Mouse (Mus musculus): ENCODE measurements around the gene Rpf1. TPM values are rescaled to one million over a fixed set of nuclear protein-coding genes. Genes with fewer than 3 reads are reported as not detected.
A peak's percentile ranks its signal among the peaks of the same experiment; 100 is the strongest.

Gene Rpf1
- total and polyA plus RNA-seq, 3 experiments, result 100 to 262 (median 185) TPM

GRCm38 (mm10) chr3:146462939-146463338 lies 58.3 kb downstream of the Rpf1 start:
- in situ Hi-C loops (cut with MboI; ENCODE audit: low pct_ligation_motif_present, low pct_unique_long_range_greater_than_20kb, low sequenced_read_pairs) (no loop called here), dilution Hi-C loops (cut with MboI; ENCODE audit: extremely low pct_ligation_motif_present, extremely low pct_unique_long_range_greater_than_20kb, low sequenced_read_pairs) (no loop called here)
- H3K4me1 ChIP-seq (ENCODE audit: control insufficient read depth in 1 of 2, insufficient read depth in 2 of 2), result peaks cover 0 to 5% of the 10 kb centered on the region in 2 experiments; a peak in 2 of 4 replicates
- no peak overlapping the region for H3K4me2 ChIP-seq (ENCODE audit: insufficient read depth, low read depth, poor library complexity, severe bottlenecking)
- no peaks in the 10 kb centered on the region for H3K9me3 ChIP-seq (replicated peaks; ENCODE audit: low read length)
- no peak overlapping the region for H3K9ac ChIP-seq (ENCODE audit: insufficient read depth, low read depth)
- H3K79me2 ChIP-seq (replicated peaks; ENCODE audit: control insufficient read depth, extremely low read depth, insufficient read depth, poor library complexity, severe bottlenecking), result no peaks in the 10 kb centered on the region
- H3K36me3 ChIP-seq (replicated peaks in 1 of 2; ENCODE audit: control insufficient read depth in 1 of 2, insufficient read depth in 1 of 2, low read length in 1 of 2), result peaks cover 7 to 43% of the 10 kb centered on the region in 2 experiments
- no peaks in the 10 kb centered on the region for H3K27me3 ChIP-seq (replicated peaks)
- DNase-seq (ENCODE audit: extremely low read depth), result peak; percentile 38
- H3K27ac ChIP-seq (ENCODE audit: insufficient read depth, low read depth), result no peak overlapping the region
- TF ChIP-seq TBP (conservative IDR thresholded peaks at IDR 0.05; ENCODE audit: low read depth, low read length), result no peak
- TF ChIP-seq CHD2 (IDR thresholded peaks at IDR 0.05; ENCODE audit: low read length), result no peak
- no peak for TF ChIP-seq USF1 (IDR thresholded peaks at IDR 0.05; ENCODE audit: low read depth, low read length)
- 0 out of 2 replicates have a peak, but pooled peaks have one; percentile 29 for TF ChIP-seq CHD1 (IDR thresholded peaks at IDR 0.05; ENCODE audit: low read depth, low read length)
- no peak for TF ChIP-seq BHLHE40 (IDR thresholded peaks at IDR 0.05; ENCODE audit: low read depth, low read length)
- TF ChIP-seq MAFK (IDR thresholded peaks at IDR 0.05; ENCODE audit: insufficient replicate concordance, low read length), result peak; percentile 9; the same call in 1 of the 2 replicates
- TF ChIP-seq JUN (IDR thresholded peaks at IDR 0.05; ENCODE audit: insufficient read depth, low read depth, low read length), result no peak
- TF ChIP-seq RAD21 (IDR thresholded peaks at IDR 0.05; ENCODE audit: low read depth, low read length), result peak; percentile 41
- peak in 1 of 2 experiments; percentile 55; a peak in 2 of 4 replicates for TF ChIP-seq CTCF (conservative IDR thresholded peaks at IDR 0.05 in 1 of 2, IDR thresholded peaks at IDR 0.05 in 1 of 2; ENCODE audit: low read depth in 2 of 2, low read length in 2 of 2)
- TF ChIP-seq SMC3 (IDR thresholded peaks at IDR 0.05; ENCODE audit: low read depth, low read length), result peak; percentile 39
- no peak overlapping the region for H3K4me3 ChIP-seq (replicated peaks in 1 of 3; ENCODE audit: low read depth in 2 of 3, low read length in 2 of 3, poor library complexity in 1 of 3)

Other genes with a start within 250 kb of the Rpf1 start
- gene Ssx2ip, start 116.8 kb downstream of the Rpf1 start, total RNA-seq (2012; rRNA removed), result 29.2 and 32.6 TPM in 2 replicates
- gene Ssx2ip, start 116.8 kb downstream of the Rpf1 start, total RNA-seq (2014; rRNA removed), result 31.9 and 39.9 TPM in 2 replicates
- 28.0 and 31.3 TPM in 2 replicates for gene Ssx2ip, start 116.8 kb downstream of the Rpf1 start, polyA plus RNA-seq (2012; ENCODE audit: insufficient read length, low read depth)
- 17.1 and 21.4 TPM in 2 replicates for gene Ctbs, start 71.6 kb downstream of the Rpf1 start, total RNA-seq (2012; rRNA removed)
- 48.8 and 56.9 TPM in 2 replicates for gene Ctbs, start 71.6 kb downstream of the Rpf1 start, total RNA-seq (2014; rRNA removed)
- gene Ctbs, start 71.6 kb downstream of the Rpf1 start, polyA plus RNA-seq (2012; ENCODE audit: insufficient read length, low read depth), result 26.5 and 33.5 TPM in 2 replicates
- 1.3 and 2.0 TPM in 2 replicates for gene Spata1, start 21.7 kb downstream of the Rpf1 start, total RNA-seq (2012; rRNA removed)
- gene Spata1, start 21.7 kb downstream of the Rpf1 start, total RNA-seq (2014; rRNA removed), result 1.4 and 1.8 TPM in 2 replicates
- gene Spata1, start 21.7 kb downstream of the Rpf1 start, polyA plus RNA-seq (2012; ENCODE audit: insufficient read length, low read depth), result 2.6 and 2.9 TPM in 2 replicates
- gene Gng5, start 21.6 kb downstream of the Rpf1 start, total RNA-seq (2012; rRNA removed), result 397 and 398 TPM in 2 replicates
- 630 and 677 TPM in 2 replicates for gene Gng5, start 21.6 kb downstream of the Rpf1 start, total RNA-seq (2014; rRNA removed)
- 447 and 603 TPM in 2 replicates for gene Gng5, start 21.6 kb downstream of the Rpf1 start, polyA plus RNA-seq (2012; ENCODE audit: insufficient read length, low read depth)
- gene Uox, start 49.0 kb upstream of the Rpf1 start, total RNA-seq (2012; rRNA removed), result not detected in 2 replicates
- not detected in 2 replicates for gene Uox, start 49.0 kb upstream of the Rpf1 start, total RNA-seq (2014; rRNA removed)
- not detected in 2 replicates for gene Uox, start 49.0 kb upstream of the Rpf1 start, polyA plus RNA-seq (2012; ENCODE audit: insufficient read length, low read depth)
- not detected in 2 replicates for gene Dnase2b, start 94.2 kb upstream of the Rpf1 start, total RNA-seq (2012; rRNA removed)
- not detected in 2 replicates for gene Dnase2b, start 94.2 kb upstream of the Rpf1 start, total RNA-seq (2014; rRNA removed)
- not detected in 2 replicates for gene Dnase2b, start 94.2 kb upstream of the Rpf1 start, polyA plus RNA-seq (2012; ENCODE audit: insufficient read length, low read depth)
- gene 4930503B20Rik, start 129.9 kb upstream of the Rpf1 start, total RNA-seq (2012; rRNA removed), result not detected in 2 replicates
- not detected in 2 replicates for gene 4930503B20Rik, start 129.9 kb upstream of the Rpf1 start, total RNA-seq (2014; rRNA removed)
- not detected in 2 replicates for gene 4930503B20Rik, start 129.9 kb upstream of the Rpf1 start, polyA plus RNA-seq (2012; ENCODE audit: insufficient read length, low read depth)
- not detected in 2 replicates for gene Samd13, start 164.2 kb upstream of the Rpf1 start, total RNA-seq (2012; rRNA removed)
- gene Samd13, start 164.2 kb upstream of the Rpf1 start, total RNA-seq (2014; rRNA removed), result not detected in 2 replicates
- gene Samd13, start 164.2 kb upstream of the Rpf1 start, polyA plus RNA-seq (2012; ENCODE audit: insufficient read length, low read depth), result not detected in 2 replicates